Mouse (Mus musculus) liver, adult (tissue): ENCODE measurements around the gene Dync2li1.

Source experiments
- GATA4 ChIP-seq: IDR thresholded peaks from 2 replicates; pipeline ENCODE4 v1.6.1; 2014; ENCODE audit warnings: mild to moderate bottlenecking, low read length; ENCODE audit not compliant: insufficient replicate concordance

The Dync2li1 gene

DNA sequence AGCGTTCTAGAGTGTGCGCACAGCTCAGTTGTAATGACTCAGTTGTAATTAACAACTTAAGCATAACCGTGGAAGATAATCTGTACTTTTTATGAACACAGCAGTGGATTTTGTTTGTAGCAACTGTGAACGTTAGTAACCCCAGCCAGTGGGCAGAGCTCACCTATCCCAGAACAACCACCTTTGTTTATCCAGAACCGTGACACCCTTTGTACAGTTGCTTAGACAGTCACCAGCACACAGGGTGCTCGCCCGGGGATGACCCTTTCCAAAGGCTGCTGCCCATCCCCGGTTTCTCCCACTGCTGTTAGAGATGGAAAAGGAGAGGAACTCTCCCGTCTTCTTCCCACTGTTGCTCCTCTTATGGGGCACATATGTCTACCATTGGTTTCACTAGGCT is 27.2 kb downstream of the Dync2li1 start:
- no peak for TF ChIP-seq GATA4

DNA sequence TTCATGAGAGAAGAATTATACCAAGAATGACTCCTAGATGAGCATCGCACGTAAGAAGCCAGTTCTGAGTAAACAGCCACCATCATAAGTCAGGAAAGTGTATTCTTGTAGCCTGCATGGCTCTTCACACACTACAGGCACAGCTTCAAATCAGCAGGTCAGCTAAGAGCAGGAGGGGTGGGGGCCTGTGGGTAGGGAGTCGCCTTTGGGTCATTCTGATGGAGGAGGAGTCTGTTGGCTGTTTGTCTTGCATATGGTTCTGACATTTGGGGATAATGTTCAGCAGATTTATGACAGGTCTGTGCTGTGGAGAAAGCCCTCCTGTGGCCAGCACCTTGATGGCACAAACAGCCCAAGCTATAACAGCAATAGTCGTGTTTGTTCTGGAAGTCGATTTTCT is 29.9 kb downstream of the Dync2li1 start:
- no peak for TF ChIP-seq GATA4

DNA sequence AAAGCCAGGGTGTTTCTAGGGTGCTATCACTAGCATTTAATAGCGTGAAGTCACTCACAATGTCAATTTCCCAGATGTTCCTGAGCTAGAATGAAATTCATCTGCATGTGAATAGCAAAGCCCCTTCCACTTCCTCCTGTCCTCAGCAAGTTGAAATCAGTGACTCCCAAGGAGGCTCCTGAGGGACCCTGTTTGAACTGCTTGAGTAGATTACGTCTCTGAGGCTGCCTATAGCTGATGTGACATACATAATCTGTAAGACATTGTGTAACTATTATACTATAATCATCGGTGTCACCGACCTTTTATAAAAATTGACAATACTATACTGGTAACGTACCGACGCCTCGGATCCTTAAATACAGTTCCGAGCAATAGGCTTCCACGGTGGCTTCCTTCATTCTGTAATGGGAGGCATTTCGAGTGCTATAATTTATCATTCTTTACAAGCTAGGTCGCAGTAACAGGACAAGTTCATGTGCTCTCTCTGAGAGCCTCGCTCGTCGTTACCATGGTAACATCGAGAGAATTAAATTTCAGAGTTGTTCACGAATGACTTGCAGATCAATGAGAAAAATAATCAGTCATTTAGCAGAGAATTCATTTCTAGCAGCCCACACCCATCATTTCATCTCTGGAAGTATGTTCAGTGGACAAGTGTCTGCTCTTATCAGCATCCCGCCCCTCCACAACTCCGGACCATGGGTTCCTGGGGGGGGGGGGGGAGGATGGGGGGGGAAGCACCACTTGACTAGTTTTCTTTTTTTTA is 30.5 kb downstream of the Dync2li1 start:
- TF ChIP-seq GATA4, result no peak

DNA sequence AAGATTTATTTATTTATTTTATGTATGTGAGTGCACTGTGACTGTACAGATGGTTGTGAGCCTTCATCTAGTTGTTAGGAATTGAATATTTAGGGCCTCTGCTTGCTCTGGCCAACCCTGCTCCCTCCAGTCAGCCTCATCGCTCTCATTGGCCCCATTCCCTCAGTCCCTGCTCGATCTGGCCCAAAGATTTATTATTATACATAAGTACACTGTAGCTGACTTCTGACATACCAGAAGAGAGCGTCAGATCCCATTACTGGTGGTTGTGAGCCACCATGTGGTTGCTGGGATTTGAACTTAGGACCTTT is 31.1 kb downstream of the Dync2li1 start:
- no peak for TF ChIP-seq GATA4

DNA sequence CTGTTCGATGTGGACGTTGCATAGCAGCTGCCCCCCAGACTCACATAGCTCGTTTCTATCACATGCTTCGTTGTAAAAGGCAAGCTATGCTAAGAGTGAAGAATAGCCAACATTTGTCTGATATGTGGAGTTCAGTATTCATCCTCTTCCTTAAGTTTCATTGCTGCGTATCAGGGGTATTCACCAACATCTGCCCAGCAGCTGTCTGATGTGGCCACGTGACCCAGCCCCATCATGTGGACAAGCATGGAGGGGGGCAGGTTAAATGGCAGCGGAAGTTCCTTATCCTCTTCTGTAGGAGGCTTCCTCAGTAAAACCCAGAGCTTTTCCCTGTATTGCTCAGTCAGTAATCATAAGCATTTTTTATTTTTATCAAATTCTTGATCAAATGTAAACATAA is 31.5 kb downstream of the Dync2li1 start:
- no peak for TF ChIP-seq GATA4

DNA sequence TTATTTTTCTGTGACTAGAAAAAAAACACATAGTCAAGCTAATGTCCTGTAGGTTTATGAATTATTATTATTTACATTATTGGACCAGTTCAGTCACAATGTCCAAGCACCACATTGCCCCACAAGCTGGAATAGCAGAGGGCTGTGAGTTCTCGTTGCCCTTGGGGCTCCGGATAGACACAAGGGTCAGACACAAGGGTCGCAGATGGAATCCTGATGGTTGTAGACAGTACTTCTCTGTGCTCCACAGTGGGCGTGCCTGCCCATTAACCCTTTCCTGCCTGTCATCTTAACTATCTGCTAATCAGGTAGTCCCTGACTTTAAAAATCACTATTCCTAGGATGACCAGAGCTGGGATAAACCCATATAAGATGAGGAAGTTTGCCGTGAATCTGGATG is 31.9 kb downstream of the Dync2li1 start:
- no peak for TF ChIP-seq GATA4

DNA sequence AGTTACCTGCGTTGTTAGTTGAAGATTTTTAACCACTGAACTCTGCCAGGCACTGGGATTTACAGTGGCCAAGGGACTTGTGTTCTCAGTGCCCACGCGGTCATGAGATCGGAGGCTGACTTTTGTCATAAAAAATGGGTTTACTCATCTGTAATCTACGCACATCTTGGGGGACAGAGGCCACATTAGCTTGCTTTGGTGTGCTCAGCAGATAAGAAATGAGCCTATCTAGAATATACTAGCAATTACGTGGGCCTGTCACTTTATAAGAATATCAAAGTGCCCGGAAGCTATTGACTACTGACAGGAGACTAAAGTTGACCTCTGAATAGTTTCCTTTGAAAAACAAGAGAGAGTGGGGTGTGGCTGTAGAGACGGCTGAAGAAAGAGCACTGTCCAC is 32.7 kb downstream of the Dync2li1 start:
- no peak for TF ChIP-seq GATA4

DNA sequence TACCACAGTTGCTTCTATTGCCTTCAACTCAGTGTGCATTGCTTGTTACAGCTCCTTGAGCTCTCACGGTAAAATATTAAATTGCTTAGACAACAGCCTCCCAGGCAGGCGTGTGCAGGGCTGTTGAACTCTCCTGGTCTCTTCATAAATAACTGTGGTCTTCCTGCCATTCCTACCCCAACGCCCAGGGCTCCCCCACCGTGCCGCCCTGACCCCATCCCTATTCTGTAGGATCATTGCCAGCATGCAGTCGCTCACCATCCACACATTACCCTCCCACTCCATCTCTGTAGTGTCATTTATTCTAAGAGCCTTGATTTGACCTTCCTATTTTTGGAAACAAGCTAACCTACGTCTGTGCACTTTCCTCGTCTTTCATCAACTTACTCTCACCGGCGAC is 38.8 kb downstream of the Dync2li1 start:
- no peak for TF ChIP-seq GATA4

DNA sequence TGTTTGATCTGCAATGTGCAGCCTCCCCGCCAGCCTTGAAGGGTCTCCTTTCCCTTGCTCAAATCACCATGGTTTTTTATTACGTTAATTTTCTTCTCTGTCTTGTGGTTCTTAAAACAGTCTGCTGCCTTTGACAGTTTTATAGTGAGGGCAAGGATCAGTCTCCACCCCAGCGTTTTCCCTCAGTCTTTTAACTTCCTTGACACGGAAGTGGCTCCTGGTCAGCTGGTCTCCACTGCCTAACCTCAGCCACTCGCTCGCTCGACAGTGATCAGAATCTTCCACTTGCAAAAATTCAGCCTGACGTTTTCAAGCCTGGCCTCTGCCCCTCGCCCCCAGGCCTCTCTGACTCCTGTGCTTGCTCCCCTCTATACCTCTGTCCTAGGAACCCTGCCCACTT is 39.4 kb downstream of the Dync2li1 start:
- TF ChIP-seq GATA4, result no peak

DNA sequence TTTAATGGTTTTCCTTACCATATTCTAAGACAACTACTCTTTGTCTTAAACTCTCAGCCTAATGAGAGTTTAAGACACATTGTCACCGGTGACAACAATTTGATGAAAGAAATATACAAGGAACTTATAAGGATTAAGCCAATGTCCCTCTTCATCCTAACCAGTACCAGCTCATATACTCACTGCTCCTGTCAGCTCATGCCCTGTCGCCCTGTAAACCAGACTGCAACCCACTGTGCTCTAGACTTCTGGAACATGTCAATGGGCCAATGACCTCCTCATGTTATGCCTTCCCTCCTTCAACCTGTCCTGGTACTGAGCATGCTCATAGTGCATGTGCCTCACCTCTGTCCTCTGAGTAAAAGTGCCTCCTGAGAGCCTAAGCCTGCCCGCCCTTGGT is 41.6 kb downstream of the Dync2li1 start:
- TF ChIP-seq GATA4, result no peak

DNA sequence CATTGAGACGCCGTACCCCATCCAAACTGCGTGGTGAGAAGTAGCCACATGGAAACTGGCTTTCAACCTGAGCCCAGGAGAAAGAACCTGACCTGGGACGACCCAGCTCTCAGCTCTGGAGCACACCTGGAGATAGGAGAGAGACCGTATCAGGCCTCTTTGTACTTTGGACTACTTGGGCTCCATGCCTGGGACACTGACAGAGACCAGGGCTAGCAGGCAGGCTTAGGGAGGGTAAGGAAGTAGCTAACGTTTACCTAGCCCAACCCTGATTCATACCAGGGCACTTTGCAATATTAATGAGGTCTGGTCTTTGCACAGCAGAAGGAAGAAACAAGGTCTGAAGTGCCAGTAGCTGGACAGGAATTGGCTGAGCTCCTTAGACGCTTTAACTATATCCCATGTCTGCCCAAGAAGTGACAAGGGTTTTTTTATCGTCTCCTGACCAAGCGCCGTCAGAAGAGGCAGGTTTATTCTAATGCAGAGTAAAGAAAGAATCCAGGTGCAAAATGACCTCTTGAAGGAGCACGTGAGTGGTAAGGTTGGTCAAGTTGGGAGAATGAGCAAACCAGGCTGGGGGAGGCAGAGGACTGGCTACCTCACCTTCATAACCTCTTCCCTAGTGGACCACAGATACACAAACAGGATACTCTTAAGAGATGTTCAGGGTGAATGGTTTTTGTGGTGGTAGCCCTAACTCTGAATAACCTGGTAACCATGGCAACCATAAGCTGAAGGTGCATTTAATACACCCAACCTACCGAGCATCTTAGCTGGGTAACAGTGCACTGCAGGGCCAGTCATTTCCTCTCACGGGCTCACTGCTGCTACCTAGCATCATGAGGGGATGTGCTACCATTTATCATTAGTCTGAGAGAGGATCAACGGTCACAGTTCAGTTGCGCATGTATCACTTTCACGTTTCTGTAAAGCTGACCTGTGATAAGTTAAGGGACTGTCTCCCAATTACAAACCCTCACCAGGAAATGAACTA is 46.4 kb downstream of the Dync2li1 start:
- peak; percentile 31; the same call in 1 of the 2 replicates for TF ChIP-seq GATA4

DNA sequence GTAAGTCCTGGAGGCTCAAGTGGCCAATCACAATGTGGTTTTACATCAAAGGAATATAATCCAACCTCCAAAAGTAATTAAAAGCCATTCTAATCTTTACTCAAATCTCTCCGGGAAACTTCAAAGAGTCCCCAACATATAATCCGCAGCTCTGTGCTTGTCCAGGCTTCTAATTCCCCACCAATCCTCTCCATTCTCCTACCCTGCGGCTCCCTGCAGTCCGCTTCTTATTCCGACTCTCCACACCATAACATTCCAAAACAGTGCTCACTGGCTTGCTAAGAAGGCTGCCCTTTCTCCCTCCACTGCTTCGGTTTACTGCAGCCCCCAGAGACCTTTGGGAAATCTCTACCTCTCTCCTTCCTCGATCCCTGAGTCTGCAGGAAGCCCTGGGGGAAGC is 47.8 kb downstream of the Dync2li1 start:
- no peak for TF ChIP-seq GATA4

DNA sequence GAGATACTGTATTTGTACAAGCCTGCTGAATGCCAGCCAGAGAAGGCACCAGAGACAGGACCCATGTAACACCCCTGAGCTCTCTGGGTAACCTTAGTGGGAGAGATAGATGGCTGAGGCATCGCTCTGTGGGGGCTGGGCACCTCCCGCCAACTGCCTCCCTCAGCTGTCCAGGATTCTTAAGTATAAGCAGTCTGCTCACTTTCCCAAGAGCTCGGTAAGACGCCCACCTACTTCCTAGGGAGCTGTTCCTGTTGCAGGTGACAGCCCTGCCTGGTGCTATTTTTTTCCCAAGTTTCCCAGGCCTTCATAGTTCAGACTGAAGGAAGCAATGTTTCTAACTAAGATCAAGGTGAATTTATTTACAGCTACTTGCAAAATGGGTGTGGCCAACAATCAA is 48.9 kb downstream of the Dync2li1 start:
- no peak for TF ChIP-seq GATA4

DNA sequence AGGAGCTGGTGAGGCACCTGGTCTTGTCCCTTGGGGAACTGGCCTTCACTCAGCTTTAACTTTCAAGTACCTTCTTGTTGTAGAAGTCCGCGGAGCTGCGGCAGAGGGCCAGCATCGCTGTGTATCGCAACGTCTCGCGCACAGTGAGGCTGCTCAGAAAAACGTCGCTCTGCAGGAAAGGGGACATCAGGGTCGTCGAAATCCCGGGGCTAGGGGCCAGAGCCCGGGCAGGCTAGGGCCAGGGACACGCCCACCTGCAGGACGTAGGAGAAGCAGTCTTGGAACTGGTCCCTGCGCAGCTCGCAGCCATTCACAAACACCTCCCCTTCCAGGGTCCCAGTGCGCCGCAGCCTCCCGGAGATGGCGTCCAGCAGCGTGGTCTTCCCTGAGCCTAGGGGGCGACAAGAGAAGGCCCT is 49.7 kb downstream of the Dync2li1 start, which contains the start of gene Abcg8:
Gene Abcg8, plus strand, starts transcription at position 352 of the 416 bp plus-strand sequence.
- no peak for TF ChIP-seq GATA4

DNA sequence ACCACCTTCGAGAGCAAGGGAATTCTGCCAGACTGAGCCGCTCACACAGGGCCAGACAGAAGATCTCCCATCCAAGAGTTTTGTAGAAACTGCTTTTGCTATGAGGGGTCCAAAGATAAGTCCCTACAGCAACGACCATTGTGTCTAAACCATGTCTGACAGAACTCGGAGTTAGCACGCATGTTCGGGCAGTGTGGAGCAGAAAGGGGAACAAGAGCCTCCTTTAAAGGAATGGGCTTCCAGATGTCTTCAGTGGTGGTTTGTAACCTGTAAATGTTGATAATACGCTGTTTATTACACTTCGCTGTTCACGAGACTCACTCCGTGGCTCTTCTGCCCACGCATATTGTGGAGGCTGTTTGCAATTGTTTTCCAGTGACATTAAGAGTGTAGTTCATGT is 51.3 kb downstream of the Dync2li1 start:
- TF ChIP-seq GATA4, result no peak

DNA sequence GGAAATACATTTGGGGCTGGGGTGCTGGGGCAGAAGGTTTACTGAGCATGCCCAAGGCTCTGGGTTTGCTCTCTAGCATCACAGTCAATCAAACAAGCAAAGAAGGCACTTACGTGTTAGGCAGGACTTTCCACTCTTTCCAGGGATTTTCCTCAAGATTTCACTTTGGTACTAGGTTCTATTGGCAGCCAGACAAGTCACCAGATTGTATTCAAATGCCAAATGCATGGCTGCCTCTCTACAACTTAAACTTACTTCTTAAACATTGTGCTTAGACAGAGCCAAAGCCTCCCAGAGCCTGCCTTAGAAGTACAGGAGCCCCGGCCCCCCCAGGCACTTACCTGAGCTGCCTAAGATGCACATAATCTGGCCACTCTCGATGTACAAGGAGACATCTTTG is 55.4 kb downstream of the Dync2li1 start:
- TF ChIP-seq GATA4, result no peak

DNA sequence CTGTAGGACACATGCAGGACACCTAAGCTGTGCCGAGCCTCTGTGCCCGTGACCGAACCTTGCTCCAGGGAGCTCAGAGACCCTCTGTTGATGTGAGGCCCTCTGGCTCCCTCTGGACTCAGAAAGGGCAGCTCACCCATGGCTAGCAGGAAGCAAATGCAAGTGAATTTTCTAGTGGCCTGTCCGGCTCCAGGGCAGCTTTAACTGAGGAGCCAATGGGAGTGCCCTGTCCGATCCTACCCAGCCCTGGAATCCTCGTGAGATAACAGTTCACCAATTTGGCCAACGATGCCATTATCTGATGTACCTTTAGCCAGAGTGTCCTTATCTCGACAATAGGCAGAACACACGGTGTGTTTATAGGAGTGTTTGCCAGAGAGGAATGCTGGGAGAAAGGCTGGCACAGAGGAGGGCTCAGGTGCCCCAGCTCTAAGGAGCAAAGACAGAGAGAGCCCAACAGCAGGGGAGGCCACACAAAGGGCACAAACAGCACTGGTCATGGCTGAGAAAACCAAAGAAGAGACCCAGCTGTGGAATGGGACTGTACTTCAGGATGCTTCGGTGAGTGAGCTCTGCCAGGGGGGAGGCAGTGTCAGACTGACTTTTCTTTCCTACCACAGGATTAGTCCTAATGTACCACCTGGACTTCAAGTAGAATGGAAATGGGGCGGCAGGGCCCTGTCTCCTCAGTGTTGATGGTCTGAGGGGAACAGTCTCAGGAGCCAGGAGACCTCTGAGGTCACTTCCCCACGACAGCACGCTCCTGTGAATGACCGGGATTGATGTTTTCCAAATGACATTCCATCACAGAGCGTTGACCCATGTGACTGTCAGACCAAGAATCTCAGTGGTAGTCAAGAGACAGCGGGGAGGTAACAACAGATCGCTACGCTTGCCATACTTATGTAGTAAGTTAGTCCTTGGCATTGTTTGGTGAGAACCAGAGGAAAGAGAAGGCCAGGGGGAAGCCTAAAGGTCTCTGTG is 56.7 kb downstream of the Dync2li1 start, which contains the start of gene Abcg5:
Gene Abcg5, minus strand, starts transcription at position 278 of the 984 bp plus-strand sequence.
- peak; percentile 100 for TF ChIP-seq GATA4
